Mouse (Mus musculus) intestine, embryonic 15.5 days (tissue): ENCODE measurements at regions not wholly inside any gene's neighbourhood (a gene's known extent, or its start where the extent isn't known, plus 50 kb on each side); places are given as distances from the start of the nearest gene placed in this dataset.

ENCODE experiments used
- ATAC-seq: fragments of 200-750 bp; cut with Nextera tagmentation; 2 replicates; pipeline ENCODE4 v1.8.0; 2017; ENCODE audit warnings: moderate TSS enrichment, moderate library complexity
- H3K27ac ChIP-seq: fragments of 300-500 bp; sonication (generic); 2 replicates; pipeline ENCODE4 v1.5.1; 2015; ENCODE audit warnings: mild to moderate bottlenecking, inconsistent platforms
- H3K27me3 ChIP-seq: fragments of 300-500 bp; sonication (generic); replicated peaks from 2 replicates; pipeline ENCODE4 v1.6.1; 2015; ENCODE audit warnings: inconsistent platforms
- H3K36me3 ChIP-seq: fragments of 300-500 bp; sonication (generic); 2 replicates; pipeline ENCODE4 v1.6.1; 2015; ENCODE audit warnings: inconsistent platforms
- H3K4me1 ChIP-seq: fragments of 300-500 bp; sonication (generic); replicated peaks from 2 replicates; pipeline ENCODE4 v1.6.1; 2015; ENCODE audit warnings: inconsistent platforms
- H3K4me2 ChIP-seq: fragments of 300-500 bp; sonication (generic); replicated peaks from 2 replicates; pipeline ENCODE4 v1.6.1; 2015; ENCODE audit warnings: mild to moderate bottlenecking, inconsistent platforms
- H3K4me3 ChIP-seq: fragments of 300-500 bp; sonication (generic); replicated peaks from 2 replicates; pipeline ENCODE4 v1.5.1; 2015; ENCODE audit warnings: inconsistent platforms
- H3K9ac ChIP-seq: fragments of 300-500 bp; sonication (generic); 2 replicates; pipeline ENCODE4 v1.6.1; 2015; ENCODE audit warnings: inconsistent platforms
- H3K9me3 ChIP-seq: fragments of 300-500 bp; sonication (generic); 2 replicates; pipeline ENCODE4 v1.6.1; 2016; ENCODE audit warnings: inconsistent platforms
- WGBS: fragments of 180-500 bp; shearing (Covaris S2); methylation state at CpG from one replicate; pipeline ENCODE4 v1.1.7; 2015; 5-methylcytosine and 5-hydroxymethylcytosine counted together

DNA sequence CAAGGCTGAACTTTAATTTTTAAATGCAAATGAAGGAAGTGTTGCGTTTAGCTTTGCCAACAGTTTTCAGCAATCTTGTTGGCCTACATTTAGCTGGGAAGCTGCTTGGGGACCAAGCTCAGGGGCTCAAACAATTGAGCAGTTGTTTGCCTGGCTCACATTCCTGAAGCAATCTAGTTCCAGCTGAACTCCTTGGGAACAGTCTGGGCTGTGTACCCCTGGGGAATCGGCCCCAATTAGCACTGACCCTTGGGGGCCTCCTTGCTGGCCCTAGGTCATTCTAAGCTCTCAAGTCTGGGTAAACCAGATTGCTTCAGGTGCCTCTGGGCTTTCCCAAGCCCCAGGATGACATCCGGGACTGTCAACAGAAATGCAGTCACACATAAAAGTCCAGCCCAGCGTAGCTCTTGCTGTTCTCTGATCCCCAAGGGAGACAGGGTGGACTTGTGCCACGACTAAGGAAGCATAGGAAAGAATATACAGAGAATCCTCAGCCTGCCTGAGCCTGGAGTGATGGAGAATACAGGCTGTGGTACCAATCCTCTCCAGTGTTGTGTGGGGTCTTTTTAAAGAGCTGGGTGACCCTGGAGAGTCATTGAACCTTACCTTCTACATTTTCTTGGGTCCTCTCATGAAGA is 440.4 kb downstream of the Sox2 start:
- 51% methylated on average over 5 of the region's 5 CpGs for WGBS
- H3K9ac ChIP-seq = no peak overlapping the region
- H3K4me2 ChIP-seq = no peak overlapping the region
- no peak overlapping the region for H3K4me3 ChIP-seq
- H3K27me3 ChIP-seq = no peaks in the 10 kb centered on the region
- no peak overlapping the region for H3K27ac ChIP-seq
- H3K9me3 ChIP-seq = no peaks in the 10 kb centered on the region
- no peak for ATAC-seq
- H3K4me1 ChIP-seq = no peaks in the 10 kb centered on the region
- no peaks in the 10 kb centered on the region for H3K36me3 ChIP-seq

DNA sequence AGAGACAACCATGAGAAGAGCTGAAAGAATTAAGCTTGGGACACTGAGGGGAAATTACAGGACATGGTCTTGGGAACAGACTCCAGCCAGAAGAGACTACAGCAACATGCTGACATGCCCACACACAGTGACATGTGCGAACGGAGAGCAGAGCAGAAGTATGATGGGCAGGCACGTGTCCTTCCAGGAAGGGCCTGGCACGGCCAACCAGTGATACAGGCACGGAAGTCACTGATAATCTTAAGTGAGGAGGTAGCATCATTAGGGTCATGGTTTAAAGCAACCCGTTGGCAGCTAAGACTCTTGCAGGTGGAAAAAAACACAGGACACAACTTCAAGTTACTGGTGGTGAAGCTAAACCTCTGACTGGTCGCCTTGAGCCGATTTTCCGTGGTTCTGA is 442.8 kb downstream of the Sox2 start:
- H3K36me3 ChIP-seq = no peaks in the 10 kb centered on the region
- 80% methylated on average over 9 of the region's 9 CpGs for WGBS

DNA sequence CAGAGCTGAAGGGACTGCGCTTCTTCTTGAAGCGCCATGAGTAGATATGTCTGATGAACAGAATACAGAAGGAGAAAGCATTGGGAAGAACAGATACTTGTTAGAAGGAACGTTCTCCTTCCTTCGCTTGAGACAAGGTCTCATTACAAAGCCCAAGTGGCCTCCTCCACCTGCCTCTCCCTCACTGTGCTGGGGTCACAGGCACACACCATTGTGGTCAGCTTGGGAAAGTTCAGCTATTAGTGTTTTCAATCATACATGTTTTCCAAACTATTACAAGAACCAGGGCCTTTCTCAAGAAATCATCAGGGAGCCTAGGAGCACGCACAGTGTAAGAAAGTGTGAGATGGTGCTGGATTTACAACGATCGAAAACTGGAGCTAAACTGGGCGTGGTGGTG is 445.0 kb downstream of the Sox2 start:
- Histone ChIP-seq H3K27me3 (no peaks in the 10 kb centered on the region; the same call in 1 of the 2 replicates), H3K9me3 (no peaks in the 10 kb centered on the region), H3K4me1 (no peaks in the 10 kb centered on the region), H3K27ac (no peak overlapping the region), H3K36me3 (no peaks in the 10 kb centered on the region), H3K4me2 (no peak overlapping the region), H3K4me3 (no peak overlapping the region), H3K9ac (no peak overlapping the region)
- WGBS = 94% methylated on average over 8 of the region's 8 CpGs
- ATAC-seq = no peak

More for the DNA sequence above, 442.8 kb downstream of the Sox2 start:
- Histone ChIP-seq H3K4me3 (no peak overlapping the region), H3K27me3 (no peaks in the 10 kb centered on the region; the same call in 1 of the 2 replicates), H3K27ac (no peak overlapping the region), H3K4me2 (no peak overlapping the region), H3K9ac (no peak overlapping the region), H3K9me3 (no peaks in the 10 kb centered on the region), H3K4me1 (no peaks in the 10 kb centered on the region)
- no peak for ATAC-seq

DNA sequence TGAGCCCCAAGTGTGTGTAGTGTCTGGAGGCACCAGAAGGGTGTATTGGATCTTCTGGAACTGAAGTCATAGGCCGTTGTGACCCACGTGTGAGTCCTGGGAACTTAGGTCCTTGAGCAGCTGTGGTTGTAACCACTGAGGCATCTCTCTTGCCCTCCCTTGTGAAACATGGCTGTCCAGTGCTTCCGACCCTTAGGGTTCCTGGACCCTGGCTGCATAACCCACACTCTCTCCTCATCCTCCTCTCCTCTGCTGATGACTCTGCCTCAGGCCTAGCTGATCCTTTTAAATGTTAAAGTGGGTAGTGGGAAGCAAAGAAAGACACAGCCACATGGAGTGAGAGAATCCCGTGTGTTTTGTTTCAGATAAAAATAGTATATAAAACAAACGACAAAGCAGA is 446.2 kb downstream of the Sox2 start:
- Histone ChIP-seq H3K9ac (no peak overlapping the region), H3K9me3 (no peaks in the 10 kb centered on the region), H3K27ac (no peak overlapping the region), H3K4me1 (no peaks in the 10 kb centered on the region), H3K27me3 (no peaks in the 10 kb centered on the region; the same call in 1 of the 2 replicates), H3K4me3 (no peak overlapping the region), H3K4me2 (no peak overlapping the region), H3K36me3 (no peaks in the 10 kb centered on the region)
- 76% methylated on average over 5 of the region's 5 CpGs for WGBS
- ATAC-seq = no peak

DNA sequence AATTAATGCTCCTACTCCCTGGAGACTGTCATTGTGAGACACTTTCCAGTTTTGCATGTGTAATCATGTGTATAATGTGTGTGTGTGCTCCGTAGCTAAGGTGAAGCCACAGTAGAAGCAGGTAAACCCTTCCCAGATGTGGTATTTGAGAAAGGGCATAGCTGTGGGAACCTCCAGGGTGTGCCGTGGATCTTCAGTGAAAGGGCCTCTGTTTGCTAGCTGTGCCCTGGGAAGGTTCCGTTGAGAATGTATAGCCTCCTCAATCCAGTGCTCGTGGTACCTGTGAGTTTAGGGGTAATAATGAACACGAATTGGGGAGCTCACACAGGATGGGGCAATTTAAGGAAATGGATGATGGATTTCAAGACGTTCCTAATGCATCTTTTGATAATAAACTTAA is 447.6 kb downstream of the Sox2 start:
- no peaks in the 10 kb centered on the region for H3K36me3 ChIP-seq
- no peak overlapping the region for H3K4me3 ChIP-seq
- no peak overlapping the region for H3K9ac ChIP-seq
- H3K4me1 ChIP-seq = no peaks in the 10 kb centered on the region
- no peaks in the 10 kb centered on the region; the same call in 1 of the 2 replicates for H3K27me3 ChIP-seq
- no peak overlapping the region for H3K27ac ChIP-seq
- no peak overlapping the region for H3K4me2 ChIP-seq
- H3K9me3 ChIP-seq = no peaks in the 10 kb centered on the region
- WGBS = 78% methylated on average over 6 of the region's 6 CpGs
- no peak for ATAC-seq

DNA sequence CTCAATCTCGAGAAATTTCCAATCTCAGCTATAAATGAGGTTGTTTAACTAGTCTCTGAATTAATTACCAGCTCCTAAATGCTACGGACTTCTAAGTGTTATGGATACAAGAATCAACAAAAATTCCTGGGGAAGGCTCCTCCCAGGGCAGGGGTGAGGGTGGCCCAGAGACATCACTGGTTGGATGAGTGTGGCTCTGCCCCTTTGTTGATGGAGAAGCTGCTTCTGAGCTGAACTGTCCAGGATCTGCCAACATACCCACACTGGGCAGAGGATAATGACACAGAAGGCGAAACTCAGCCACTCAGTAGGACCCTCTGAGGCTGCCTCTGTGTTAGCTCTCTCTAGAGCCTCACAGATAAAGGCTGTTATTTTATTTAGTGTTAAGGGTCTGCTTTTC is 449.0 kb downstream of the Sox2 start:
- no peak overlapping the region for H3K4me2 ChIP-seq
- H3K27me3 ChIP-seq = no peaks in the 10 kb centered on the region; the same call in 1 of the 2 replicates
- H3K27ac ChIP-seq = no peak overlapping the region
- H3K4me3 ChIP-seq = no peak overlapping the region
- no peaks in the 10 kb centered on the region for H3K9me3 ChIP-seq
- 52% methylated on average over 3 of the region's 3 CpGs for WGBS
- no peaks in the 10 kb centered on the region for H3K4me1 ChIP-seq
- no peaks in the 10 kb centered on the region for H3K36me3 ChIP-seq
- no peak for ATAC-seq
- H3K9ac ChIP-seq = no peak overlapping the region

DNA sequence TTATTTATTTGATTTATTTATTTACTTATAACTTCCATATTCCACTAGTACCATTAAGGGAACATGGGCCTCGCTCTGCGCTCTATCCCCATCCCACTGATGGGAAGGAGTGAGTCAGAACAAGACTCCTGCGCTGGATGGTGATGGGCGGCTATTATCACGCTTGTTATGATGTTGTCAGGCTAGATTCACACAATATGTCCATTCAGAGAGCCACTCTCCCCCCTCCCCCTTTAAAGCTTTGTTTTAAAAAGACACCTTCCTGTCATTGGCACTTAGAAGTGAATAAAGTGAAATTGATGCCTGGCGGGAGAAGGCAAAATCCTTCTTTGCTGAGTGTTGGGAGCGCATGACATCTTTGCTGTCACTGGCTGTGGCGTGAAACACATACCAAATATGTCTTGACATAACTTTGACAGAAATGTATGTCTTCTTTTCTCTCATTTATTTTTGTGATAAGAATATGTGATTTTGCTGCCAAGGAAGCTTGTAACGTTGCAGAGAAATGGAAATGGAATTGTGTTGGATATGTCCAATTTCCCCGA is 449.7 kb downstream of the Sox2 start:
- H3K4me1 ChIP-seq = no peaks in the 10 kb centered on the region
- ATAC-seq = no peak
- no peaks in the 10 kb centered on the region for H3K36me3 ChIP-seq
- H3K9me3 ChIP-seq = no peaks in the 10 kb centered on the region
- H3K4me3 ChIP-seq = no peak overlapping the region
- WGBS = 87% methylated on average over 10 of the region's 10 CpGs
- H3K27ac ChIP-seq = no peak overlapping the region
- H3K4me2 ChIP-seq = no peak overlapping the region
- H3K27me3 ChIP-seq = no peaks in the 10 kb centered on the region; the same call in 1 of the 2 replicates
- no peak overlapping the region for H3K9ac ChIP-seq

DNA sequence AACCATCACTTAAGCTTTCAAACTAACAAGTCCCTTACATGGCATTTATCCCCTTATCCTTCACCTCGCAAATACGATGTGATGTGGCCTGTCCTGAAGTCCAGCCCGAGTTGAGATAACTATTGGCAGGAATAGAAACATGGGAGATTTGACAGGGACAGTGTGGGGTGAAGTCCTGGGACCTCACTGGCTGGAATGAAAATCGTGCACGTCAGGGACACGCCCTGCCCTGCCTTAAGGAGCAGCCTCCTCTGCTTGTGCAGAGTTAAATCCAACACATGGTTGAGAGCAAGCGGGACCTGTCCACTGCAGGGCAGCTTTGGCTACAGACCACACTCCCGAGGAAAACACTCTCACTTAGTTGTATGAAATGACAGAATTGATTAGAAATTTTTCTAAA is 451.1 kb downstream of the Sox2 start:
- Histone ChIP-seq H3K9me3 (no peaks in the 10 kb centered on the region), H3K9ac (no peak overlapping the region), H3K36me3 (no peaks in the 10 kb centered on the region), H3K4me2 (no peak overlapping the region), H3K27me3 (no peaks in the 10 kb centered on the region; the same call in 1 of the 2 replicates), H3K4me1 (no peaks in the 10 kb centered on the region), H3K4me3 (no peak overlapping the region), H3K27ac (no peak overlapping the region)
- 66% methylated on average over 8 of the region's 8 CpGs for WGBS
- no peak for ATAC-seq

DNA sequence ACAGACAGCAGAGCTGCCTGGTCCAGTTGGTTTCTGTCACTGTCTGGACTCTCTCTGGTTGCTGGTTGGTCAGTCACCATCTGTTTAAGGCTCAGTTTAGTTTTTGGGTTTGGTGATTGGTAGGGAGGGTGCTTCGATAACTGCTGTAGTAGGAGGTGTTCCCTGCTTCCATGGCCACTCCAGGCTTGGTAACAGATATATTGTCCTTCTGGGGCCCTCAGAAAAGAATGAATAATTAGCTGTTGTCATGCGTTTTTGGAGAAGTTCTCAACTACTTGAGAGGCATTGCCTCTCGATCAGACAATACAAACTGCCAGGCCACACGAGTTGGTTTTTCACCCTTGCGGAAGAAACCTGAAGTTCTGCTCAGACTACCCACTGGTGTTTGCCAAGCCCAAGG is 451.7 kb downstream of the Sox2 start:
- no peak overlapping the region for H3K4me3 ChIP-seq
- H3K9ac ChIP-seq = no peak overlapping the region
- no peaks in the 10 kb centered on the region; the same call in 1 of the 2 replicates for H3K27me3 ChIP-seq
- H3K9me3 ChIP-seq = no peaks in the 10 kb centered on the region
- H3K4me1 ChIP-seq = no peaks in the 10 kb centered on the region
- no peak for ATAC-seq
- H3K4me2 ChIP-seq = no peak overlapping the region
- WGBS = 67% methylated on average over 5 of the region's 5 CpGs
- H3K36me3 ChIP-seq = no peaks in the 10 kb centered on the region
- H3K27ac ChIP-seq = no peak overlapping the region

DNA sequence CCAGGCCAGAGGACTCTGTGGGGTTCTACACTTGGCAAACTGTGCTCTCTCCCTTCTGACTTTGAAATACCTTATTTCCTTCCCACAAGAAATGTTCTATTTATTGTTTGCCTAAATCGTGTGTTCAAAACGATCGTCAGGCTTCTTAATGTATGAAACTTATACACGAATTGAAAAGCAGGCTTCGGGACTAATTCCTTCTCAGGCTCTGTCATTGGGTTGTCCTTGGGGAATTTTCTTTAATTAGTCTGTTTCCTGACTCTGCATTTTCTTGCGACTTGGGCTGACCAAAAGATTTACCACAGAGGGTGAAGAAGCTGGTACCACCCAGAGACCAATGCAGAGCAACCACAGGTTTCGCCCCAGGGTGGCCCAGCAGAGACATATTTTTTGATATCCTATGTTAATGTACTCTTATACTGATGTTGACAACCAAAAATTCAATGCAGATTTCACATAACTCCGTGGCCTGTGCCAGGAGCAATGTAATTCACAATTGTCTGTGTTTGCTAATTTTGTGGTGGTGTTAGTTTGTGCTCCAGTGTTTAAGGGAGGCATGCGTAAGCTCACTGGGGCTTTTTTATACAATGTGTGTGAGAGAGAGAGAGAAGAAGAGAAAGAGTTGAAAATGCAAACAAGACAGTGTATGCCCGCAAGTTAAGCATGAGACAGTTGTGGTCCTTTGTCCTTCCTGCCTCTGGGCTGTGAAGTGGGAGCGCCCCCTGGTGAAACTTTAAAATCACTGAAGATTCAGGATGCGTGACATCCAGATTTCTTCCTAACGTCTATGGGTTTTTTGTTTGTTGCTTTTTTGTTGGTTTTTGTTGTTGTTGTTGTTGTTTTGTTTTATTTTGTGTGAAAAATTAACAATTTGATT is 452.7 kb downstream of the Sox2 start:
- H3K9ac ChIP-seq = no peak overlapping the region
- no peak overlapping the region for H3K27ac ChIP-seq
- no peaks in the 10 kb centered on the region for H3K4me1 ChIP-seq
- ATAC-seq = peak; percentile 56; the same call in 1 of the 2 replicates
- no peaks in the 10 kb centered on the region for H3K9me3 ChIP-seq
- H3K4me3 ChIP-seq = no peak overlapping the region
- H3K27me3 ChIP-seq = no peaks in the 10 kb centered on the region; the same call in 1 of the 2 replicates
- H3K36me3 ChIP-seq = no peaks in the 10 kb centered on the region
- H3K4me2 ChIP-seq = no peak overlapping the region
- 48% methylated on average over 13 of the region's 13 CpGs for WGBS

DNA sequence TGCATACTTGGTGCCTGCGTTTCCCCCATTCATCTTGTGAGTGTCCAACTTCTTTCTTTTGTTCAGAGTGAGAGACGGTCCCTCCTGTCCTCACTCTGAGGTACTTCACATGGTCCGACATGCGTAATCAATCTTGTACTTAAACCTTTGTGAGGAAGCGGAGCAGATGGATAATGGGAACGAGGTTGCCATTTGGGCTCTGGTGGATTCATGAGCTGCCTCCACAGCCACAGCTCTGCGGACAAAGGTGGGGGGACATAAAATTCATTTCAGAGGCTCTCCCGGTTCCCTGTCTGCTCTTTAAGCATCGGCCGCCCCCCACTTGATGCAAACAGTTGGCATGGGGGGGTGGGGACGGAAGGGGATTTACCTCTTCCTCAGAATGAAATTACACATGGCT is 454.7 kb downstream of the Sox2 start:
- no peak overlapping the region for H3K4me3 ChIP-seq
- H3K4me1 ChIP-seq = no peaks in the 10 kb centered on the region
- no peak for ATAC-seq
- no peaks in the 10 kb centered on the region for H3K9me3 ChIP-seq
- no peak overlapping the region for H3K9ac ChIP-seq
- no peak overlapping the region for H3K27ac ChIP-seq
- no peaks in the 10 kb centered on the region for H3K36me3 ChIP-seq
- H3K4me2 ChIP-seq = no peak overlapping the region
- H3K27me3 ChIP-seq = no peaks in the 10 kb centered on the region
- WGBS = 77% methylated on average over 11 of the region's 11 CpGs

DNA sequence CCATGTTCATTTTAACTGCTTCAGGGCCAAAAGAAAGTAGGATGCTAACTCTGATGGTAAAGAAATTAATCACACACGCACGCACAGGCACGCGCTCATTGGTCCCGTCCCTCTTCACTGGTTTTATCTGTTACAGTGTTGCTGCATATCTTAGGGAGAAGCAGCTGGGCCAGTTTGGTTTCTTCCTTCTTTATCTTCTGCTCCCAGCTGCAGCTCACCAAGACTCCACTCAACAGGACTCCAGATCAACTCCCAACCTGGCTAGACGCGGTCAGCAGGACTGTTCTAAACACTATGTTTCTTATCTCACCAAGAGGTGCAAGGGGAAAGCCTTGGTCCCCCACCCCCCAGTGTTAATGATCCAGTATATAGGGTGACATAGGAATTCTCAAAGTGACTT is 455.9 kb downstream of the Sox2 start:
- H3K4me1 ChIP-seq = no peaks in the 10 kb centered on the region
- H3K27me3 ChIP-seq = no peaks in the 10 kb centered on the region
- no peak overlapping the region for H3K4me3 ChIP-seq
- H3K9ac ChIP-seq = no peak overlapping the region
- H3K36me3 ChIP-seq = no peaks in the 10 kb centered on the region
- no peaks in the 10 kb centered on the region for H3K9me3 ChIP-seq
- H3K4me2 ChIP-seq = no peak overlapping the region
- no peak overlapping the region for H3K27ac ChIP-seq
- ATAC-seq = no peak
- 87% methylated on average over 7 of the region's 7 CpGs for WGBS
